Comparison of ENCODE assay signal across 19 mouse cellular contexts in genomic region chr2:57110401-57110800, GRCm38 (mm10). TPM values are rescaled to one million over a fixed set of nuclear protein-coding genes. Genes with fewer than 3 reads are reported as not detected.
DNase-seq lines count a peak whose midpoint lies in the region; ATAC-seq and TF ChIP-seq lines count a peak whose summit lies in the region.
"Had no signal": no experiment of that assay in that cellular context is flagged by ENCODE, and none has a peak within 500 bp of the region (broad histone marks: within the 10 kb centered on the region; RNA-seq: fewer than 3 reads in every experiment).

No protein-coding gene starts in this region.

- 0 out of 2 replicates have a peak, but pooled peaks cover 3% of the 10 kb centered on the region for H3K9me3 ChIP-seq in midbrain, embryonic 10.5 days (replicated peaks)
- H3K9me3 ChIP-seq in midbrain, postnatal 0 days (ENCODE audit: low read length), result no peaks in the 10 kb centered on the region
- H3K9me3 ChIP-seq in forebrain, embryonic 15.5 days, result no peaks in the 10 kb centered on the region
- H3K9me3 ChIP-seq in hindbrain, embryonic 15.5 days, result no peaks in the 10 kb centered on the region
- no peaks in the 10 kb centered on the region for H3K9me3 ChIP-seq in neural tube, embryonic 14.5 days (ENCODE audit: control insufficient read depth, low read length)
- H3K9me3 ChIP-seq: embryonic facial prominence, embryonic 12.5 days; heart, embryonic 13.5 days had no signal

- no peak for ATAC-seq in midbrain, postnatal 0 days (ENCODE audit: low FRiP score)
- no peak for ATAC-seq in forebrain, embryonic 15.5 days (replicated peaks)
- no peak for ATAC-seq in hindbrain, embryonic 15.5 days (ENCODE audit: low FRiP score, low read depth)
- no peak for ATAC-seq in neural tube, embryonic 14.5 days (ENCODE audit: low read depth)
- ATAC-seq in activated CD4-positive, CD25-positive, alpha-beta regulatory T cell, adult 4 months, result no peak
- ATAC-seq: CD4-positive, CD25-positive, alpha-beta regulatory T cell, adult 4 months had no signal

- H3K27me3 ChIP-seq in midbrain, embryonic 10.5 days (ENCODE audit: low read depth, poor library complexity, severe bottlenecking), result peaks cover 98% of the 10 kb centered on the region
- H3K27me3 ChIP-seq in midbrain, postnatal 0 days (ENCODE audit: insufficient read depth, low read length), result peaks cover 80% of the 10 kb centered on the region
- peaks cover 67% of the 10 kb centered on the region for H3K27me3 ChIP-seq in forebrain, embryonic 15.5 days
- peaks cover 78% of the 10 kb centered on the region for H3K27me3 ChIP-seq in hindbrain, embryonic 15.5 days
- H3K27me3 ChIP-seq in neural tube, embryonic 14.5 days (ENCODE audit: control insufficient read depth, insufficient read depth, low read length), result peaks cover 60% of the 10 kb centered on the region

- H3K4me3 ChIP-seq in midbrain, embryonic 10.5 days, result peak overlapping the region; percentile 17; the same call in 1 of the 2 replicates
- no peak overlapping the region for H3K4me3 ChIP-seq in midbrain, postnatal 0 days (ENCODE audit: low read depth, low read length)
- no peak overlapping the region for H3K4me3 ChIP-seq in forebrain, embryonic 15.5 days
- no peak overlapping the region for H3K4me3 ChIP-seq in hindbrain, embryonic 15.5 days
- no peak overlapping the region; the same call in 1 of the 2 replicates for H3K4me3 ChIP-seq in neural tube, embryonic 14.5 days (ENCODE audit: low read depth, low read length)
- H3K4me3 ChIP-seq: embryonic facial prominence, embryonic 12.5 days had no signal

- WGBS in midbrain, embryonic 10.5 days, result 5% methylated on average over 16 of the region's 16 CpGs
- 9% methylated on average over 16 of the region's 16 CpGs for WGBS in midbrain, postnatal 0 days
- WGBS in forebrain, embryonic 15.5 days, result 46% methylated on average over 16 of the region's 16 CpGs
- 14% methylated on average over 16 of the region's 16 CpGs for WGBS in hindbrain, embryonic 15.5 days
- whole genome bisulfite sequencing in neural tube, embryonic 14.5 days, result 7% methylated on average over 16 of the region's 16 CpGs

- no peak for TF ChIP-seq CTCF in midbrain, postnatal 0 days (IDR thresholded peaks at IDR 0.05)

- peak; percentile 43 for DNase-seq in midbrain, embryonic 10.5 days (ENCODE audit: low spot score)
- no peak for DNase-seq in midbrain, postnatal 0 days (ENCODE audit: low spot score)
- DNase-seq in cerebellum, adult 11 months, result no peak
- DNase-seq: adrenal gland, adult 2 months; cerebellum, postnatal 14 days; kidney, adult 11 months; kidney, postnatal 36 days; lung, adult 2 months; lung, postnatal 4 days; right cerebral cortex, postnatal 4 days; thymus, postnatal 36 days had no signal

- H3K4me2 ChIP-seq in midbrain, postnatal 0 days (ENCODE audit: low read depth, low read length, poor library complexity, severe bottlenecking), result no peak overlapping the region
- H3K4me2 ChIP-seq in forebrain, embryonic 15.5 days (replicated peaks), result 0 out of 2 replicates have a peak overlapping the region, but pooled peaks have one; percentile 5
- 0 out of 2 replicates have a peak overlapping the region, but pooled peaks have one; percentile 18 for H3K4me2 ChIP-seq in hindbrain, embryonic 15.5 days
- H3K4me2 ChIP-seq in neural tube, embryonic 14.5 days (ENCODE audit: low read depth, low read length), result peak overlapping the region; percentile 6; the same call in 1 of the 2 replicates
- H3K4me2 ChIP-seq: embryonic facial prominence, embryonic 12.5 days had no signal

- H3K36me3 ChIP-seq in midbrain, embryonic 10.5 days, result no peaks in the 10 kb centered on the region
- H3K36me3 ChIP-seq in midbrain, postnatal 0 days (ENCODE audit: insufficient read depth, low read length), result no peaks in the 10 kb centered on the region
- no peaks in the 10 kb centered on the region for H3K36me3 ChIP-seq in forebrain, embryonic 15.5 days
- H3K36me3 ChIP-seq in hindbrain, embryonic 15.5 days, result no peaks in the 10 kb centered on the region
- no peaks in the 10 kb centered on the region for H3K36me3 ChIP-seq in neural tube, embryonic 14.5 days (ENCODE audit: control insufficient read depth, insufficient read depth, low read length)
- H3K36me3 ChIP-seq: embryonic facial prominence, embryonic 12.5 days; heart, embryonic 13.5 days had no signal

- peaks cover 52% of the 10 kb centered on the region for H3K4me1 ChIP-seq in midbrain, embryonic 10.5 days
- 0 out of 2 replicates have a peak, but pooled peaks cover 3% of the 10 kb centered on the region for H3K4me1 ChIP-seq in midbrain, postnatal 0 days (ENCODE audit: insufficient read depth, low read length)
- H3K4me1 ChIP-seq in forebrain, embryonic 15.5 days, result peaks cover 27% of the 10 kb centered on the region
- peaks cover 28% of the 10 kb centered on the region for H3K4me1 ChIP-seq in hindbrain, embryonic 15.5 days (replicated peaks)
- peaks cover 4% of the 10 kb centered on the region; the same call in 1 of the 2 replicates for H3K4me1 ChIP-seq in neural tube, embryonic 14.5 days (ENCODE audit: control insufficient read depth, insufficient read depth, low read length)

- H3K27ac ChIP-seq in midbrain, embryonic 10.5 days (replicated peaks), result no peak overlapping the region
- no peak overlapping the region for H3K27ac ChIP-seq in midbrain, postnatal 0 days (ENCODE audit: low read depth, low read length)
- no peak overlapping the region for H3K27ac ChIP-seq in forebrain, embryonic 15.5 days (replicated peaks)
- no peak overlapping the region for H3K27ac ChIP-seq in hindbrain, embryonic 15.5 days (replicated peaks)
- no peak overlapping the region for H3K27ac ChIP-seq in neural tube, embryonic 14.5 days (ENCODE audit: low read depth, low read length)
- H3K27ac ChIP-seq: embryonic facial prominence, embryonic 12.5 days; heart, embryonic 13.5 days had no signal

- H3K9ac ChIP-seq in midbrain, postnatal 0 days (replicated peaks; ENCODE audit: low read length, poor library complexity, severe bottlenecking), result no peak overlapping the region
- H3K9ac ChIP-seq in forebrain, embryonic 15.5 days (replicated peaks), result no peak overlapping the region
- H3K9ac ChIP-seq in hindbrain, embryonic 15.5 days, result no peak overlapping the region
- no peak overlapping the region for H3K9ac ChIP-seq in neural tube, embryonic 14.5 days (replicated peaks; ENCODE audit: low read depth, low read length)
- H3K9ac ChIP-seq: embryonic facial prominence, embryonic 12.5 days; heart, embryonic 13.5 days had no signal

RNA-seq across cellular contexts. Expression of gene Nr4a2, which starts 13.4 kb away (rescaled TPM):
- 6.9 and 13.8 TPM in 2 replicates for polyA plus RNA-seq in midbrain, embryonic 10.5 days (2016; fragmentation: Nextera tagmentation; extraction: Ambion mirVana)
- 12.6 and 14.6 TPM in 2 replicates for total RNA-seq in midbrain, postnatal 0 days (2014; rRNA removed)
- 15.4 and 19.4 TPM in 2 replicates for polyA plus RNA-seq in midbrain, postnatal 0 days (2015; fragmentation: Nextera tagmentation; extraction: Ambion mirVana)
- 22.2 and 31.9 TPM in 2 replicates for polyA plus RNA-seq in forebrain, embryonic 15.5 days (2015; fragmentation: Nextera tagmentation; extraction: Ambion mirVana)
- polyA plus RNA-seq in hindbrain, embryonic 15.5 days (2015; fragmentation: Nextera tagmentation; extraction: Ambion mirVana), result 16.6 and 24.7 TPM in 2 replicates
- 24.7 and 25.6 TPM in 2 replicates for polyA plus RNA-seq in neural tube, embryonic 14.5 days (2014; fragmentation: Nextera tagmentation; extraction: Ambion mirVana)
- polyA plus RNA-seq in activated CD4-positive, CD25-positive, alpha-beta regulatory T cell, adult 4 months (2017; shearing (Covaris generic)), result 1 to 10 TPM; 1.7 to 3.2 TPM
- total RNA-seq: neutrophil, adult 5-6 weeks had no signal
